Mouse (Mus musculus) stomach, embryonic 15.5 days (tissue): ENCODE measurements around the gene Cdkn2aipnl. TPM values are rescaled to one million over a fixed set of nuclear protein-coding genes. Genes with fewer than 3 reads are reported as not detected.

Experiments
- ATAC-seq: fragments of 200-750 bp; cut with Nextera tagmentation; 2 replicates; pipeline ENCODE4 v1.8.0; 2017; ENCODE audit warnings: low read depth, moderate number of reproducible peaks, moderate TSS enrichment; ENCODE audit not compliant: insufficient read depth, low FRiP score
- H3K27ac ChIP-seq: fragments of 300-500 bp; sonication (generic); 2 replicates; pipeline ENCODE4 v1.5.1; 2015; ENCODE audit warnings: mild to moderate bottlenecking, inconsistent platforms
- H3K27me3 ChIP-seq: fragments of 300-500 bp; sonication (generic); replicated peaks from 2 replicates; pipeline ENCODE4 v1.6.1; 2015; ENCODE audit warnings: inconsistent platforms
- H3K36me3 ChIP-seq: fragments of 300-500 bp; sonication (generic); 2 replicates; pipeline ENCODE4 v1.6.1; 2015; ENCODE audit warnings: inconsistent platforms
- H3K4me1 ChIP-seq: fragments of 300-500 bp; sonication (generic); 2 replicates; pipeline ENCODE4 v1.6.1; 2015; ENCODE audit warnings: inconsistent platforms
- H3K4me2 ChIP-seq: fragments of 300-500 bp; sonication (generic); 2 replicates; pipeline ENCODE4 v1.6.1; 2015; ENCODE audit warnings: mild to moderate bottlenecking, inconsistent platforms
- H3K4me3 ChIP-seq: fragments of 300-500 bp; sonication (generic); replicated peaks from 2 replicates; pipeline ENCODE4 v1.5.1; 2015; ENCODE audit warnings: inconsistent platforms
- H3K9ac ChIP-seq: fragments of 300-500 bp; sonication (generic); 2 replicates; pipeline ENCODE4 v1.6.1; 2015; ENCODE audit warnings: inconsistent platforms
- H3K9me3 ChIP-seq: fragments of 300-500 bp; sonication (generic); 2 replicates; pipeline ENCODE4 v1.6.1; 2016; ENCODE audit warnings: inconsistent platforms
- WGBS: fragments of 180-500 bp; shearing (Covaris S2); methylation state at CpG from one replicate; pipeline ENCODE4 v1.1.7; 2015; 5-methylcytosine and 5-hydroxymethylcytosine counted together
- polyA plus RNA-seq: library from polyadenylated mRNA; unstranded; fragments of >200 nt; fragmentation: Nextera tagmentation; extraction: Ambion mirVana; gene quantifications from 2 replicates; pipeline ENCODE4 v1.2.1, GENCODE M21; 2015

Cdkn2aipnl gene
- polyA plus RNA-seq, 1 experiment from 2014 or later = 82.0 TPM

- H3K4me3 ChIP-seq = peak overlapping the region; percentile 96
- peak overlapping the region; percentile 74 for H3K4me2 ChIP-seq
- peak overlapping the region; percentile 96 for H3K9ac ChIP-seq
- under 1% methylated on average over 29 of the region's 29 CpGs for WGBS
- peak overlapping the region; percentile 98 for H3K27ac ChIP-seq
- peak; percentile 30 for ATAC-seq
- no peaks in the 10 kb centered on the region for H3K27me3 ChIP-seq
- H3K4me1 ChIP-seq = peaks cover 4% of the 10 kb centered on the region; the same call in 1 of the 2 replicates
- H3K9me3 ChIP-seq = no peaks in the 10 kb centered on the region
- H3K36me3 ChIP-seq = peaks cover 19% of the 10 kb centered on the region
These were observed 32.3 kb downstream of the Cdkn2aipnl start for GRCm38 (mm10) chr11:51999611-52000289.

- H3K4me3 ChIP-seq = peak within 1 kb of the TSS; percentile 96
- peak; percentile 67 for ATAC-seq
- peaks cover 17% of the 10 kb centered on the region for H3K36me3 ChIP-seq
- under 1% methylated on average over 59 of the region's 63 CpGs for WGBS
- peaks cover 4% of the 10 kb centered on the region; the same call in 1 of the 2 replicates for H3K4me1 ChIP-seq
- peak within 1 kb of the TSS; percentile 96 for H3K9ac ChIP-seq
- peak within 1 kb of the TSS; percentile 74 for H3K4me2 ChIP-seq
- H3K9me3 ChIP-seq = no peaks in the 10 kb centered on the region
- H3K27ac ChIP-seq = peak within 1 kb of the TSS; percentile 98
- H3K27me3 ChIP-seq = no peaks in the 10 kb centered on the region
These were observed 33.0 kb downstream of the Cdkn2aipnl start, which contains the start of gene Ube2b for GRCm38 (mm10) chr11:52000290-52000962. Ube2b (minus strand) TSS chr11:52000762.

- H3K9me3 ChIP-seq = no peaks in the 10 kb centered on the region
- H3K4me1 ChIP-seq = peaks cover 4% of the 10 kb centered on the region; the same call in 1 of the 2 replicates
- WGBS = 68% methylated on average over 10 of the region's 10 CpGs
- peaks cover 8% of the 10 kb centered on the region for H3K36me3 ChIP-seq
- peak overlapping the region; percentile 50; the same call in 1 of the 2 replicates for H3K4me2 ChIP-seq
- ATAC-seq = no peak
- peak overlapping the region; percentile 98 for H3K27ac ChIP-seq
- no peaks in the 10 kb centered on the region for H3K27me3 ChIP-seq
- peak overlapping the region; percentile 96; the same call in 1 of the 2 replicates for H3K4me3 ChIP-seq
- no peak overlapping the region for H3K9ac ChIP-seq
These were observed 33.9 kb downstream of the Cdkn2aipnl start for GRCm38 (mm10) chr11:52001341-52001740.

- no peak for ATAC-seq
- H3K27ac ChIP-seq = no peak overlapping the region
- H3K4me2 ChIP-seq = no peak overlapping the region
- peaks cover 5% of the 10 kb centered on the region; the same call in 1 of the 2 replicates for H3K36me3 ChIP-seq
- H3K9me3 ChIP-seq = no peaks in the 10 kb centered on the region
- no peaks in the 10 kb centered on the region for H3K27me3 ChIP-seq
- no peak overlapping the region for H3K9ac ChIP-seq
- 91% methylated on average over 8 of the region's 8 CpGs for WGBS
- H3K4me3 ChIP-seq = no peak overlapping the region
- H3K4me1 ChIP-seq = peaks cover 4% of the 10 kb centered on the region; the same call in 1 of the 2 replicates
These were observed 34.4 kb downstream of the Cdkn2aipnl start for GRCm38 (mm10) chr11:52001861-52002260.

- no peaks in the 10 kb centered on the region for H3K9me3 ChIP-seq
- H3K4me2 ChIP-seq = peak overlapping the region; percentile 72
- peak overlapping the region; percentile 74 for H3K4me3 ChIP-seq
- H3K9ac ChIP-seq = no peak overlapping the region
- H3K27ac ChIP-seq = peak overlapping the region; percentile 93
- no peaks in the 10 kb centered on the region for H3K36me3 ChIP-seq
- 72% methylated on average over 13 of the region's 13 CpGs for WGBS
- ATAC-seq = no peak
- no peaks in the 10 kb centered on the region for H3K27me3 ChIP-seq
- H3K4me1 ChIP-seq = peaks cover 4% of the 10 kb centered on the region; the same call in 1 of the 2 replicates
These were observed 35.5 kb downstream of the Cdkn2aipnl start for GRCm38 (mm10) chr11:52002842-52003504.

- Histone ChIP-seq H3K27me3 (no peaks in the 10 kb centered on the region), H3K36me3 (no peaks in the 10 kb centered on the region), H3K4me3 (peak overlapping the region; percentile 74), H3K9me3 (no peaks in the 10 kb centered on the region), H3K9ac (peak overlapping the region; percentile 40; the same call in 1 of the 2 replicates), H3K27ac (peak overlapping the region; percentile 93), H3K4me2 (peak overlapping the region; percentile 72), H3K4me1 (peaks cover 4% of the 10 kb centered on the region; the same call in 1 of the 2 replicates)
- no peak for ATAC-seq
- 13% methylated on average over 4 of the region's 4 CpGs for WGBS
These were observed 36.0 kb downstream of the Cdkn2aipnl start for GRCm38 (mm10) chr11:52003505-52003771.

GRCm38 (mm10) chr11:52003772-52004528, 36.5 kb downstream of the Cdkn2aipnl start, which contains the start of gene Cdkl3:
Cdkl3 (plus strand) TSS chr11:52004221.
- no peaks in the 10 kb centered on the region for H3K27me3 ChIP-seq
- H3K36me3 ChIP-seq = no peaks in the 10 kb centered on the region
- peak within 1 kb of the TSS; percentile 65 for H3K9ac ChIP-seq
- H3K27ac ChIP-seq = peak within 1 kb of the TSS; percentile 93
- H3K4me1 ChIP-seq = peaks cover 2% of the 10 kb centered on the region; the same call in 1 of the 2 replicates
- H3K4me2 ChIP-seq = peak within 1 kb of the TSS; percentile 72
- H3K9me3 ChIP-seq = no peaks in the 10 kb centered on the region
- ATAC-seq = peak; percentile 91
- under 1% methylated on average over 51 of the region's 51 CpGs for WGBS
- peak within 1 kb of the TSS; percentile 74 for H3K4me3 ChIP-seq

- 45% methylated on average over 2 of the region's 2 CpGs for WGBS
These were observed 38.1 kb downstream of the Cdkn2aipnl start for GRCm38 (mm10) chr11:52005586-52005985.

GRCm38 (mm10) chr11:52011011-52011410, 43.5 kb downstream of the Cdkn2aipnl start:
- Histone ChIP-seq H3K27me3 (no peaks in the 10 kb centered on the region), H3K27ac (no peak overlapping the region), H3K36me3 (no peaks in the 10 kb centered on the region), H3K4me2 (no peak overlapping the region), H3K4me1 (no peaks in the 10 kb centered on the region), H3K4me3 (no peak overlapping the region), H3K9ac (no peak overlapping the region), H3K9me3 (no peaks in the 10 kb centered on the region)
- WGBS = 88% methylated on average over 11 of the region's 11 CpGs
- no peak for ATAC-seq

More at GRCm38 (mm10) chr11:52005586-52005985, 38.1 kb downstream of the Cdkn2aipnl start:
- H3K9me3 ChIP-seq = no peaks in the 10 kb centered on the region
- H3K9ac ChIP-seq = no peak overlapping the region
- H3K36me3 ChIP-seq = no peaks in the 10 kb centered on the region
- H3K27me3 ChIP-seq = no peaks in the 10 kb centered on the region
- no peak overlapping the region for H3K27ac ChIP-seq
- no peak for ATAC-seq
- no peak overlapping the region for H3K4me3 ChIP-seq
- H3K4me2 ChIP-seq = 0 out of 2 replicates have a peak overlapping the region, but pooled peaks have one; percentile 14
- no peaks in the 10 kb centered on the region for H3K4me1 ChIP-seq

- Histone ChIP-seq H3K4me2 (no peak overlapping the region), H3K9me3 (no peaks in the 10 kb centered on the region), H3K9ac (no peak overlapping the region), H3K36me3 (no peaks in the 10 kb centered on the region), H3K27ac (no peak overlapping the region), H3K4me1 (no peaks in the 10 kb centered on the region), H3K27me3 (no peaks in the 10 kb centered on the region), H3K4me3 (no peak overlapping the region)
- no peak for ATAC-seq
- 80% methylated on average over 5 of the region's 5 CpGs for WGBS
These were observed 44.1 kb downstream of the Cdkn2aipnl start for GRCm38 (mm10) chr11:52011541-52011940.

GRCm38 (mm10) chr11:52018217-52018616, 50.8 kb downstream of the Cdkn2aipnl start:
- no peak for ATAC-seq

More at GRCm38 (mm10) chr11:52018217-52018616, 50.8 kb downstream of the Cdkn2aipnl start:
- Histone ChIP-seq H3K4me1 (no peaks in the 10 kb centered on the region), H3K27me3 (no peaks in the 10 kb centered on the region), H3K27ac (no peak overlapping the region), H3K9ac (no peak overlapping the region), H3K9me3 (no peaks in the 10 kb centered on the region), H3K4me3 (no peak overlapping the region), H3K36me3 (no peaks in the 10 kb centered on the region), H3K4me2 (no peak overlapping the region)
- WGBS = 75% methylated on average over 9 of the region's 9 CpGs
